Comparison of ENCODE assay signal across 8 mouse cellular contexts in genomic region chr5:110106140-110106871, GRCm38 (mm10). TPM values are rescaled to one million over a fixed set of nuclear protein-coding genes. Genes with fewer than 3 reads are reported as not detected.
A peak's percentile ranks its signal among the peaks of the same experiment; 100 is the strongest.
DNase-seq lines count a peak whose midpoint lies in the region; ATAC-seq and TF ChIP-seq lines count a peak whose summit lies in the region.

No protein-coding gene starts in this region.

- H3K27me3 ChIP-seq in kidney, embryonic 16.5 days (ENCODE audit: insufficient read depth, low read length) = no peaks in the 10 kb centered on the region
- H3K27me3 ChIP-seq in cerebellum, adult 2 months (ENCODE audit: control insufficient read depth, insufficient read depth, low read length) = no peaks in the 10 kb centered on the region
- no peaks in the 10 kb centered on the region for H3K27me3 ChIP-seq in forebrain, embryonic 13.5 days
- H3K27me3 ChIP-seq in limb, embryonic 12.5 days = peaks cover 3% of the 10 kb centered on the region

- TF ChIP-seq POLR2A in cerebellum, adult 2 months (IDR thresholded peaks at IDR 0.05; ENCODE audit: borderline replicate concordance, insufficient read depth, low read length) = no peak

- H3K9me3 ChIP-seq in kidney, embryonic 16.5 days (ENCODE audit: low read length) = 0 out of 2 replicates have a peak, but pooled peaks cover 8% of the 10 kb centered on the region
- H3K9me3 ChIP-seq in forebrain, embryonic 13.5 days (replicated peaks) = no peaks in the 10 kb centered on the region
- peaks cover 3% of the 10 kb centered on the region; the same call in 1 of the 2 replicates for H3K9me3 ChIP-seq in limb, embryonic 12.5 days

- 93% methylated on average over 26 of the region's 26 CpGs for WGBS in kidney, embryonic 16.5 days
- WGBS in cerebellum, adult 2 months = 87% methylated on average over 26 of the region's 26 CpGs
- 96% methylated on average over 26 of the region's 26 CpGs for WGBS in forebrain, embryonic 13.5 days
- 95% methylated on average over 26 of the region's 26 CpGs for WGBS in limb, embryonic 12.5 days

- peaks cover 38% of the 10 kb centered on the region for H3K36me3 ChIP-seq in kidney, embryonic 16.5 days (ENCODE audit: insufficient read depth, low read length)
- peaks cover 44% of the 10 kb centered on the region for H3K36me3 ChIP-seq in forebrain, embryonic 13.5 days (ENCODE audit: poor library complexity, severe bottlenecking)
- peaks cover 40% of the 10 kb centered on the region for H3K36me3 ChIP-seq in limb, embryonic 12.5 days

- H3K9ac ChIP-seq in kidney, embryonic 16.5 days (replicated peaks; ENCODE audit: low read length) = peak overlapping the region; percentile 84
- H3K9ac ChIP-seq in forebrain, embryonic 13.5 days = peak overlapping the region; percentile 81; the same call in 1 of the 2 replicates
- peak overlapping the region; percentile 83; the same call in 1 of the 2 replicates for H3K9ac ChIP-seq in limb, embryonic 12.5 days (replicated peaks)

- TF ChIP-seq CTCF in cerebellum, adult 2 months (IDR thresholded peaks at IDR 0.05; ENCODE audit: borderline replicate concordance, insufficient read depth, low read depth, low read length) = no peak

- H3K4me3 ChIP-seq in kidney, embryonic 16.5 days (ENCODE audit: low read length) = peak overlapping the region; percentile 74
- H3K4me3 ChIP-seq in cerebellum, adult 2 months (replicated peaks; ENCODE audit: insufficient read depth, low read depth, low read length) = peak overlapping the region; percentile 93
- H3K4me3 ChIP-seq in forebrain, embryonic 13.5 days = peak overlapping the region; percentile 80
- peak overlapping the region; percentile 79 for H3K4me3 ChIP-seq in limb, embryonic 12.5 days (replicated peaks)

- peaks cover 24% of the 10 kb centered on the region for H3K4me1 ChIP-seq in kidney, embryonic 16.5 days (ENCODE audit: insufficient read depth, low read length)
- H3K4me1 ChIP-seq in cerebellum, adult 2 months (ENCODE audit: control insufficient read depth, insufficient read depth, low read length) = peaks cover 14% of the 10 kb centered on the region
- H3K4me1 ChIP-seq in forebrain, embryonic 13.5 days = peaks cover 30% of the 10 kb centered on the region
- peaks cover 26% of the 10 kb centered on the region for H3K4me1 ChIP-seq in limb, embryonic 12.5 days (replicated peaks)

- H3K4me2 ChIP-seq in kidney, embryonic 16.5 days (replicated peaks; ENCODE audit: low read depth, low read length) = peak overlapping the region; percentile 76
- peak overlapping the region; percentile 90 for H3K4me2 ChIP-seq in forebrain, embryonic 13.5 days
- peak overlapping the region; percentile 93 for H3K4me2 ChIP-seq in limb, embryonic 12.5 days

- ATAC-seq in kidney, embryonic 16.5 days (ENCODE audit: low FRiP score, low TSS enrichment) = no peak
- no peak for ATAC-seq in forebrain, embryonic 13.5 days
- ATAC-seq in limb, embryonic 12.5 days (ENCODE audit: insufficient number of reproducible peaks, insufficient read depth, low FRiP score, low TSS enrichment, low read depth) = no peak

- H3K27ac ChIP-seq in kidney, embryonic 16.5 days (ENCODE audit: low read length) = no peak overlapping the region
- H3K27ac ChIP-seq in cerebellum, adult 2 months (ENCODE audit: insufficient read depth, low read length) = no peak overlapping the region
- no peak overlapping the region for H3K27ac ChIP-seq in forebrain, embryonic 13.5 days
- H3K27ac ChIP-seq in limb, embryonic 12.5 days = no peak overlapping the region

- DNase-seq in kidney, postnatal 36 days = no peak
- DNase-seq in cerebellum, adult 2 months = peak in 1 of 2 experiments; percentile 31
- DNase-seq in right cerebral cortex, postnatal 10 days (ENCODE audit: low spot score in 2 of 2) = peak; percentile 52 to 74
- no peak for DNase-seq in natural killer cell, adult 2 months (ENCODE audit: low spot score in 2 of 2)
- no peak for DNase-seq in spleen, postnatal 36 days (ENCODE audit: low spot score in 2 of 2)

RNA-seq across cellular contexts. Expression of gene Gtpbp6, which starts 1.7 kb away (rescaled TPM):
- 36.4 and 39.2 TPM in 2 replicates for polyA plus RNA-seq in kidney, embryonic 16.5 days (2015; fragmentation: Nextera tagmentation; extraction: Ambion mirVana)
- 145 and 152 TPM in 2 replicates for polyA plus RNA-seq in cerebellum, adult 2 months (2012; rRNA removed)
- 39.1 and 45.2 TPM in 2 replicates for polyA plus RNA-seq in forebrain, embryonic 13.5 days (2015; fragmentation: Nextera tagmentation; extraction: Ambion mirVana)
- polyA plus RNA-seq in limb, embryonic 12.5 days (2016; fragmentation: Nextera tagmentation; extraction: Ambion mirVana) = 41.7 and 42.5 TPM in 2 replicates

RNA-seq across cellular contexts. Expression of gene Zfp605, which starts 3.6 kb away (rescaled TPM):
- 4.5 and 6.0 TPM in 2 replicates for polyA plus RNA-seq in kidney, embryonic 16.5 days (2015; fragmentation: Nextera tagmentation; extraction: Ambion mirVana)
- 7.0 and 7.5 TPM in 2 replicates for polyA plus RNA-seq in cerebellum, adult 2 months (2012; rRNA removed)
- 15.5 TPM in 2 replicates for polyA plus RNA-seq in forebrain, embryonic 13.5 days (2015; fragmentation: Nextera tagmentation; extraction: Ambion mirVana)
- polyA plus RNA-seq in limb, embryonic 12.5 days (2016; fragmentation: Nextera tagmentation; extraction: Ambion mirVana) = 5.0 and 5.1 TPM in 2 replicates

RNA-seq across cellular contexts. Expression of gene Plcxd1, which starts 6.5 kb away (rescaled TPM):
- polyA plus RNA-seq in kidney, embryonic 16.5 days (2015; fragmentation: Nextera tagmentation; extraction: Ambion mirVana) = 2.3 and 2.6 TPM in 2 replicates
- polyA plus RNA-seq in cerebellum, adult 2 months (2012; rRNA removed) = 7.2 and 7.8 TPM in 2 replicates
- 1.6 and 1.8 TPM in 2 replicates for polyA plus RNA-seq in forebrain, embryonic 13.5 days (2015; fragmentation: Nextera tagmentation; extraction: Ambion mirVana)
- 1.8 and 2.0 TPM in 2 replicates for polyA plus RNA-seq in limb, embryonic 12.5 days (2016; fragmentation: Nextera tagmentation; extraction: Ambion mirVana)

RNA-seq across cellular contexts. Expression of gene Gm35315, which starts 12.1 kb away (rescaled TPM):
- polyA plus RNA-seq in kidney, embryonic 16.5 days (2015; fragmentation: Nextera tagmentation; extraction: Ambion mirVana) = 1.6 and 1.7 TPM in 2 replicates
- 0.78 and 0.79 TPM in 2 replicates for polyA plus RNA-seq in cerebellum, adult 2 months (2012; rRNA removed)
- polyA plus RNA-seq in forebrain, embryonic 13.5 days (2015; fragmentation: Nextera tagmentation; extraction: Ambion mirVana) = 0.88 and 1.1 TPM in 2 replicates
- 1.1 and 1.7 TPM in 2 replicates for polyA plus RNA-seq in limb, embryonic 12.5 days (2016; fragmentation: Nextera tagmentation; extraction: Ambion mirVana)

RNA-seq across cellular contexts. Expression of gene Chfr, which starts 29.3 kb away (rescaled TPM):
- polyA plus RNA-seq in kidney, embryonic 16.5 days (2015; fragmentation: Nextera tagmentation; extraction: Ambion mirVana) = 39.4 and 42.8 TPM in 2 replicates
- polyA plus RNA-seq in cerebellum, adult 2 months (2012; rRNA removed) = 100 and 105 TPM in 2 replicates
- 85.5 and 88.9 TPM in 2 replicates for polyA plus RNA-seq in forebrain, embryonic 13.5 days (2015; fragmentation: Nextera tagmentation; extraction: Ambion mirVana)
- 32.4 and 34.2 TPM in 2 replicates for polyA plus RNA-seq in limb, embryonic 12.5 days (2016; fragmentation: Nextera tagmentation; extraction: Ambion mirVana)

Comparison
In these comparisons a context has a peak if more than half of its experiments do, and no peak if none do; other contexts are left out.
1. DNase-seq: peak in right cerebral cortex, postnatal 10 days (2 of 2); none in kidney, postnatal 36 days (0 of 2), natural killer cell, adult 2 months (0 of 2) and spleen, postnatal 36 days (0 of 2).
2. Peak in every context shown above with its lines, with median percentiles within 50 percentile points of each other: H3K4me2 ChIP-seq, H3K4me3 ChIP-seq and H3K9ac ChIP-seq.